Mouse (Mus musculus) megakaryocyte progenitor cell, adult 5-6 weeks (primary cell): Measurements from ENCODE around the gene Tmem45a2. TPM values are rescaled to one million over a fixed set of nuclear protein-coding genes. Genes with fewer than 3 reads are reported as not detected.
"Not testable (repeated sequence)": the region's sequence is repeated elsewhere in the genome, so short reads cannot be mapped to it uniquely, and the experiment has no call there.

ENCODE experiments used
- ATAC-seq: replicated peaks from 2 replicates; pipeline ENCODE4 v1.8.0; 2016; ENCODE audit warnings: mild to moderate bottlenecking, moderate TSS enrichment, inconsistent platforms; ENCODE audit not compliant: poor library complexity
- total RNA-seq, 2 experiments: library from RNA; stranded (forward) in 1 of 2; stranded (reverse) in 1 of 2; fragments of 157-497, 149-512 nt in 1 of 2; fragments of 200-1000 nt in 1 of 2; gene quantifications; 2 replicates each; pipeline versions ENCODE4 v1.2.3 to v1.2.4; 2015 to 2017

Tmem45a2 gene
- total RNA-seq (2015), result 0.07 TPM in 2 replicates
- total RNA-seq (2017), result not detected in 2 replicates

GRCm38 (mm10) chr16:57071132-57071639 is at the start of gene Tmem45a2:
TSS of gene Tmem45a2 (minus strand) at chr16:57071372.
- ATAC-seq, result no peak

GRCm38 (mm10) chr16:57117562-57117961 is 46.4 kb upstream of the Tmem45a2 start:
- no peak for ATAC-seq

GRCm38 (mm10) chr16:57116066-57116465 is 44.9 kb upstream of the Tmem45a2 start:
- peak; percentile 67 for ATAC-seq

GRCm38 (mm10) chr16:57106185-57106960 is 35.2 kb upstream of the Tmem45a2 start:
- ATAC-seq, result no peak

GRCm38 (mm10) chr16:57101174-57101573 is 30.0 kb upstream of the Tmem45a2 start:
- ATAC-seq, result no peak

GRCm38 (mm10) chr16:57099572-57100237 is 28.5 kb upstream of the Tmem45a2 start:
- ATAC-seq, result no peak

GRCm38 (mm10) chr16:57098468-57099144 is 27.4 kb upstream of the Tmem45a2 start:
- ATAC-seq, result no peak

GRCm38 (mm10) chr16:57092911-57093605 is 21.9 kb upstream of the Tmem45a2 start:
- no peak for ATAC-seq

- ATAC-seq, result peak; percentile 99
Measured at GRCm38 (mm10) chr16:57092460-57092859, 21.3 kb upstream of the Tmem45a2 start.

- no peak for ATAC-seq
Measured at GRCm38 (mm10) chr16:57079577-57079976, 8.4 kb upstream of the Tmem45a2 start.

- no peak for ATAC-seq
Measured at GRCm38 (mm10) chr16:57075986-57076385, 4.8 kb upstream of the Tmem45a2 start.

GRCm38 (mm10) chr16:57062045-57062444 is 9.1 kb downstream of the Tmem45a2 start:
- no peak for ATAC-seq

- no peak for ATAC-seq
Measured at GRCm38 (mm10) chr16:57056995-57057394, 14.2 kb downstream of the Tmem45a2 start.

- ATAC-seq, result no peak
Measured at GRCm38 (mm10) chr16:57049974-57050373, 21.2 kb downstream of the Tmem45a2 start.

GRCm38 (mm10) chr16:57038600-57038999 is 32.6 kb downstream of the Tmem45a2 start:
- no peak for ATAC-seq

GRCm38 (mm10) chr16:57030150-57030885 is 40.9 kb downstream of the Tmem45a2 start:
- ATAC-seq, result no peak

GRCm38 (mm10) chr16:56998283-56998682 is 72.9 kb downstream of the Tmem45a2 start:
- not testable (repeated sequence) for ATAC-seq
